Mouse (Mus musculus): ENCODE data around the gene Ubr4. TPM values are rescaled to one million over a fixed set of nuclear protein-coding genes. Genes with fewer than 3 reads are reported as not detected.

The Ubr4 gene
- total RNA-seq (2015; ENCODE audit: low replicate concordance) (141 and 175 TPM in 2 replicates), total RNA-seq (2017; ENCODE audit: low replicate concordance) (117 and 123 TPM in 2 replicates)

DNA sequence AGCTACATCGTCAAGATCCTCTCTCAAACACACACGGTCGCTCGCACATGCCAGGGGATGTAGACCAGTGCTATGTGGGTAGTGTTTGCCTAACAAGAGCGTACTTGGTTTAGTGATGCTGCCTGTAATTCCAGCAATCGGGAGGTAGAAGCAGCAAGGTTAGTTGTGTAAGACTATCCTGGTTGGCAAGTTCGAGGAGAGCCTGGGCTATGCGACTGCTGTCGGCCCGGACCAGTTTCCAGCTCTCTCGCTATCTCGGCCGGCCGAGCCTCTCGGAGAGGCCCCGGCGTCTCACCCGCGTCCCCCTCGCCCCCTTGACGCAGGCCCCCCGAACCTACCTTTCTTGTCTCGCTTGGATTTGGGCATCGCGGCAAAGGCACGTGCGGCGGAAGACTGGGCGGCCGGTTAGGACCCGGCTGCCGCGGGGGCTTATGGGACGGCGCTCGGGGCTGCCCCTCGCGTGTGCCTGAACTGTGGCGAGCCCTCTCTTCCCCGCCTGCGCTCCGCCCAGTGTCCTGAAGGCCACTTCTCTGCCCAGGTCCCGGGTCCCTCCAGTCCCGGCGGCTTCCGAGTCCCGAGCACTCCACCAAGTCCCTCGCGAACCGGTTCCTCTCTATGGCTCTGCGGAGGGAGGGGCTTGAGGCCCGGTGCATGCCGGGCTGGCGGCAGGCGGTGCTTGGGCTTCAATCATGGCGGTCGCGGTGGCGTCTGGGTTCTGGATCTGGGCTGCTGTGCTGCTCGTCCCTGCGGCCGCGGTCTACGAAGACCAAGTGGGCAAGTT is at the start of gene Ubr4, which contains the start of the genes Mrto4 and Emc1:
Gene Ubr4 (plus strand): TSS at position 679 of the 781 bp plus-strand sequence.
Gene Mrto4 (minus strand): TSS at position 646 of the 781 bp plus-strand sequence.
Gene Emc1 (plus strand): TSS at position 657 of the 781 bp plus-strand sequence.
- ATAC-seq (replicated peaks; ENCODE audit: low FRiP score, poor library complexity, severe bottlenecking), result peak; percentile 98

- ATAC-seq (replicated peaks; ENCODE audit: low FRiP score, poor library complexity, severe bottlenecking), result no peak
These were observed 46.9 kb upstream of the Ubr4 start for GRCm38 (mm10) chr4:139305521-139305920.

DNA sequence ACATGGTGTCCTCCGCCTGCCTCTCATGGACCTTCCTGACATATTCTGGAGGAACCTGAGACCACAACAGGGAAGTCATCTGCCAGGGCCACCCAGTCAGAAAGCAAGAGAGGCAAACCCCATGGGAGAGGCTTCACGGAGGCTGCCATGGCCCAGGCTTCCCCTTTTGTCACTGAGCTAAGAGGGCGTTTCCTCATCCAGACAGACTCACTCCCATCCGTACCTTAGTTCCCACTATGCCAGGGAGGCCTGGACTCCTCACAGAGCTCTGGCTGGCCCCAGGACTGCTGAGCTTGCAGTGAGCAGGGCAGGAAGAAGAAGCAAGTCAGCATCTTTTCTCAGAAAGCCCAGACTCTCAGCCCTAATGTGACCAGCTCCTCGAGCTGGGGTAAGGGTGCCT is 44.5 kb upstream of the Ubr4 start:
- no peak for ATAC-seq (replicated peaks; ENCODE audit: low FRiP score, poor library complexity, severe bottlenecking)

GRCm38 (mm10) chr4:139309651-139310050 is 42.8 kb upstream of the Ubr4 start:
- no peak for ATAC-seq (replicated peaks; ENCODE audit: low FRiP score, poor library complexity, severe bottlenecking)

DNA sequence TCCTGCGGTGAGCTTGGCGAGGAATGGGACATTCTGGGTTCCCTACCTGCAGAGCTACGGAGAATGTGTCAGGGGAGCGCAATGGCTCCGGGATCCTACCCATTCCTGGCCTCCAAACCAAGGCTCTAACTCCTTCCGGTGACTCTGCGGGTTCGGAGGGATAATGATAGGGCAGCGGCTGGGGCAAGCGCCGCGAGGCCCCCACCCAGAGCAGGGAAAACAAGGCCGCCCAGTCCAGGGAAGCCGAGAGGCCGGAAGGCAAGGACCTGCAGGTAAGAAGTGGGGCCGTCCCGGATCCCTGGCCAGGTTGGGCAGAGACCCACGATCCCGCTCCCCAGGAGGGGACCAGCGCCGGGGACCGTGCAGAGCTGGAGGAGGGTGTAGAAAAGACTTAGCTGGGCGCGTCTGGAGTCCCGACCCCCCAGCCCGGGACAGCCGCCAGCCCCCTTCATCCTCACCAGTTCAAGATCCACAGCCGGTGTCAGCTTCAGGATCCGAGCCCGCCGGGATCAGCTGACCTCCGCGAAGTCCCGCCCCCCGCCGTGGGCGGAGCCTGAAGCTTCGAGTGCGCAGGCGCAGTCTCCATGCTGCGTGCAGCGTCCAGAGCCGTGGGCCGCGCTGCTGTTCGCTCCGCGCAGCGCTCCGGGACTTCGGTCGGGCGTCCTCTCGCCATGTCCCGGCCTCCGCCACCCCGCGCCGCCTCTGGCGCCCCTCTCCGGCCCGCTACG is 42.1 kb upstream of the Ubr4 start, which contains the start of the genes Pqlc2 and Akr7a5:
Gene Pqlc2 (minus strand): TSS at position 538 of the 728 bp plus-strand sequence.
Gene Akr7a5 (plus strand): TSS at position 574 of the 728 bp plus-strand sequence.
- peak; percentile 93 for ATAC-seq (replicated peaks; ENCODE audit: low FRiP score, poor library complexity, severe bottlenecking)

- no peak for ATAC-seq (replicated peaks; ENCODE audit: low FRiP score, poor library complexity, severe bottlenecking)
These were observed 41.3 kb upstream of the Ubr4 start for GRCm38 (mm10) chr4:139310899-139311701.

DNA sequence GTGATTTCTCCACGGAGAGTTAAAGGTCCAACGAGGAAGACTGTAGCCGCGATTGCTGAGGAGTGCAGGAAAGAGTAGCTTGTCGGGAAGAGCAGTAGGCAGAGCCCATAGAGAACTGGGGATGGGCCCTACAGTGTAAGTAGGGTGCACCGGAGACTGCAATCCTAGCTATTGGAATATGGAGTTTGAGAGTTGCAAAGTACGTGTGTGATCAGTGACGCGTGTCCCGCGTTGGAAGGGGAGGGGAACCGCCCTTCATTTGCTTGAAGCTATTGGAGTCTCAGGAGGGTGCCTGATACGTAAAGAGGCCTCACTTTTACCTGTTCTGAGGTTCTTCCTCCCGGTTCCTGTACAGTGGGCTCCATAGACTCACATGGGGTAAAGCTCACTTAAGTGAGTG is 40.7 kb upstream of the Ubr4 start:
- no peak for ATAC-seq (replicated peaks; ENCODE audit: low FRiP score, poor library complexity, severe bottlenecking)

DNA sequence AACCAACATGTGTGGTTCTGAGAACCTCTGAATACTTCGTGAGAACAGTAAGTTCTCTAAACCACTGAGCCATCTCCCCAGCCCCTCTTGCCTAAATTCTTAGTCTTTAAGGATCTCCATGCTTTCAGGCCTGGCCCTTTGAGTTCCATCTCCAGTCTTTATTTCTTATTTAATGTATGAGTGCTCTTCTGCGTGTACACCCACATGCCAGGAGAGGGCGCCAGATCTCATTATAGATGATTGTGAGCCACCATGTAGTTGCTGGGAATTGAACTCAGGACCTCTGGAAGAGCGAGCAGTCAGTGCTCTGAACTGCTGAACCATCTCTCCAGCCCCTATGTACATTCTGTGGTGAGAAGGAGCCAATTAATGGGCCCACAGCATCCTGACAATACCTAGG is 39.8 kb upstream of the Ubr4 start:
- ATAC-seq (replicated peaks; ENCODE audit: low FRiP score, poor library complexity, severe bottlenecking), result no peak

GRCm38 (mm10) chr4:139318449-139318848 is 34.0 kb upstream of the Ubr4 start:
- no peak for ATAC-seq (replicated peaks; ENCODE audit: low FRiP score, poor library complexity, severe bottlenecking)

DNA sequence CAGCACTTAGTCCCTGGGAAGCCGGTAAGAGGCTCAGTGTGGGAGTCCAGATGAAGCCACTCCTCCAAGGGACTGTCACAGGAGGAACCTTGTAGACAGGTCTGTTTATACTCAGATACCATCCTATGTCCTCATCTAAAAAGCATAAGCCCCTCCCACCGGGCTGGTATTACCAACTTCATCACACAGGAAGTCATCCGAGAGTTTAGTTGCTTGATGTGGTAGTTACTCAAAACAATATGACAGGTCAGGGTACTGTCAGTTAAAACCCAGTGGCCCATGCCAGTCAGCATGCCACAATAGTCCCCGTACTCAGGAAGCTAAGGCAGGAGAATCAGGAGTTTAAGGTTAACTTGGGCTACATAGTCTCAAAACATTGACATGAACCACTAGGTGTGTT is 32.7 kb upstream of the Ubr4 start:
- ATAC-seq (replicated peaks; ENCODE audit: low FRiP score, poor library complexity, severe bottlenecking), result no peak

DNA sequence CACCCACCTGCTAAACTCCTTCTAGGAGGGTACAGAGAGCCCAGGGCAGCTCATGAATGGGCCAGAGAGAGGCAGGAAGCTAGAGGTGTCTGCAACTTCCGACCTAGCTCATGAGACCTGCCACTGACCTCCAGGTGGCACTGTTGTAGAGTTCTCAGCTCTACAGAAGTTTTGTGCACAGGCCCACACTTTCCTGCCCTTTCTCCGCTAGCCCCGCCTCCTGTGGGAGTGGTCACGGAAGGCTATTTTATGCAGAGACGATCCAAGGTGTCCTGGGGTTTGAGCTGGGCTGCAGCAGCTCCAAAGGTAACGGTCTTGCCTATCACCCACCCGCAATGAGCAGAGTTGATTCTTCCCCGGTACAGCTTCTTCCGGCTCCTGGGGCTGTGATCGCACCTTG is 21.8 kb upstream of the Ubr4 start:
- ATAC-seq (replicated peaks; ENCODE audit: low FRiP score, poor library complexity, severe bottlenecking), result peak; percentile 94

DNA sequence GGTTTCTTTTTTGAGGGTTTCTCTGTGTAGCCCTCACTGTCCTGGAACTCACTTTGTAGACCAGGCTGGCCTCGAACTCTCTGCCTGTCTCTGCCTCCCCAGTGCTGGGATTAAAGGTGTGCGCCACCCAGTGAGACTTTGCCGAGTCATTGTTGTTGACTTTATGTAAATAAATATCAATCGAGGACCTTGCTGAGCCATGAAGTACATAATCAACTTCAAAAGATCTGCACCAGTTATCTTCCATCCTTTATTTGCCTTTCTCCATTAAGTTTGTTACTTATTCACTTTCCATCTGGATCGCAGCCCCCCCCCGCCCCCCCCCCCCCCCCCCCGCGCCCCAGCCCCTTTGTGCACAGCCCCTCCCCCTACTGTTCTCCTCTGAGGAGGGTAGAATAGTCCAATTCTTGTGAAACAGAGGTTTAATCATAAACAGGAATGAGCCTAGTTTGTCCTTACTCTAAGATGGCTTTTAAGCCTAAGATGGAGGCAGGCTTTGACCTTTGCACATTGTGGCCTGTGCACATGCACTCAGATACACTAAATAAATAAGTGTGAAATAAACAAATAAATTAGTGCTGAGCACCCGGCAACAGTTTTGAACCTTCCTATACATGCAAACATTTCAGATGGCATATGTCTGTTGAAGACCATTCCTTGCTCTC is 17.6 kb upstream of the Ubr4 start:
- ATAC-seq (replicated peaks; ENCODE audit: low FRiP score, poor library complexity, severe bottlenecking), result no peak

DNA sequence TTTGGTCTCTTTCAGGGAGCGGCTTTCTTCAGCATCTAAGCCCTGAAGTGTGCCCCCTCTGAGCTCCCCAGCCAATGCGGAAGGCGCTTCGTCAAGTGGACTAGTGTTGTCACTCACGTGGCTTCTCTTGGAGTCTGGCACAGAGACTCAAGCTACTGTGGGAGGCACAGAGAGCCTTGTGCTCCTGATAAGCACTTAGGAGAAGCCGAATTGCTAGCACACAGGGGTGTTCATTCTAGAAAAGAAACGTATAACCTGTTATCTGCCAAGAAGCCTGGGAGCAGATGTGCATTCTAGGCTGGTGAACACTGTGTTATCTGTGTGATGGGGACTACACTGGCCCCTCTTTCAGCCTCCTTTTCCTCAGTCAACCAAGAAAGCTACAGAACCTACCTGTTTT is 16.9 kb upstream of the Ubr4 start:
- ATAC-seq (replicated peaks; ENCODE audit: low FRiP score, poor library complexity, severe bottlenecking), result peak; percentile 60

GRCm38 (mm10) chr4:139336822-139337483 is 15.5 kb upstream of the Ubr4 start:
- ATAC-seq (replicated peaks; ENCODE audit: low FRiP score, poor library complexity, severe bottlenecking), result peak; percentile 81

DNA sequence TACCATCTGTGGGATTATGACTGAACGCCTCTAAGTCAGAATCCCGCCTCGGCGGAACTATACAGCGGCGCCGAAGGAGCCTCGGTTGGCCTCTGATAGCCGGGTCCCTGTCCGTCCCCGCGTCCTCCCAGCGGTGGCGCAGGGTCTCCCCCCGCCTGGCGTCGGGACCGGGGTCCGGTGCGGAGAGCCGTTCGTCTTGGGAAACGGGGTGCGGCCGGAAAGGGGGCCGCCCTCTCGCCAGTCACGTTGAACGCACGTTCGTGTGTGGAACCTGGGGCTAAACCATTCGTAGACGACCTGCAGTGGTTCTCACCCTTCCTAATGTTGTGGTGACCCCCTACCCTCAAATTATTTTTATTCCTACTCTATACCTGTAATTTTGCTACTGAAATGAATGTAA is 14.3 kb upstream of the Ubr4 start:
- no peak for ATAC-seq (replicated peaks; ENCODE audit: low FRiP score, poor library complexity, severe bottlenecking)

- ATAC-seq (replicated peaks; ENCODE audit: low FRiP score, poor library complexity, severe bottlenecking), result no peak
These were observed 11.6 kb upstream of the Ubr4 start for GRCm38 (mm10) chr4:139340835-139341234.

DNA sequence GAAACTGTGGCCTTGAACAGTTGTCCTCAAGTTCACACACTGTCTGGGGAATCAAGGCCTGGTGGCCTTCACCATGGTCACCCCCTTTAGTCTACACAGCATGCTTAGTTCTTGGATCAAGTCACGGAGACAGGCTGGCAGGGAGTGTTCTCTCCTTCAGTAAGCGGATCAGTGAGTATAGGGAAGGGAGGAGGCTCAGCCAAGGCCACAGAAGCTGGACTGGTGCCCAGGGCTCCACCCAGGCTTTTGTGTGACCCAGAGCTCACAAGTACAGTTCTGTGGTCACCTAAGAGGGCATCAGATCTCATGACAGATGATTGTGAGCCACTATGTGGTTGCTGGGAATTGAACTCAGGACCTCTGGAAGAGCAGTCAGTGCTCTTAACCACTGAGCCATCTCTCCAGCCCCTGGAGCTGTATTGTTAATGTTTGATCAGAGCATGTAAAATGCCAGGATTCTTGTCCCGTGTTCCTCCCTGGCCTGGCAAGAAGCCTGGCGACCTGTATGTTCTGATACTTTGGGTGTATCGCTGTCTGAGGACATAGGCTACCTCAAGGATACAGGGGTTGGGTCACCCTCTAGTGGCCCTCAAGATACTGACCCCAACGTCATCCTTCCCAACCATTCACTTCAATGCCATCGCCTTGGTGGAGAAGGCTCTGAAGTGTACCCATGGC is 10.7 kb upstream of the Ubr4 start:
- peak; percentile 39 for ATAC-seq (replicated peaks; ENCODE audit: low FRiP score, poor library complexity, severe bottlenecking)

- no peak for ATAC-seq (replicated peaks; ENCODE audit: low FRiP score, poor library complexity, severe bottlenecking)
These were observed 8.7 kb upstream of the Ubr4 start for GRCm38 (mm10) chr4:139343718-139344117.

Data from erythroid progenitor cell, adult 5-6 weeks (primary cell).